Mouse (Mus musculus): ENCODE data around the gene Ctdspl2.
"Not testable (repeated sequence)": the region's sequence is repeated elsewhere in the genome, so short reads cannot be mapped to it uniquely, and the experiment has no call there.

- TF ChIP-seq CTCF (IDR thresholded peaks at IDR 0.05; ENCODE audit: low read depth, low read length); EP300 (IDR thresholded peaks at IDR 0.05; ENCODE audit: insufficient read depth, low read depth, low read length): not testable (repeated sequence)
Measured at GRCm38 (mm10) chr2:121937624-121938023, 18.2 kb upstream of the Ctdspl2 start.

Data from ES-Bruce4 (cell line).